Mouse (Mus musculus) gastrocnemius, adult 18-20 months (tissue): Measurements from ENCODE around the gene Hnrnpdl. TPM values are rescaled to one million over a fixed set of nuclear protein-coding genes. Genes with fewer than 3 reads are reported as not detected.

ENCODE experiments used
- DNase-seq: peaks from one replicate; pipeline ENCODE4 v3.0.0; 2021; ENCODE audit warnings: low spot score
- total RNA-seq, 2 experiments: library from RNA; stranded (reverse); gene quantifications; 2 replicates each; pipeline ENCODE4 v1.2.3; 2021

The Hnrnpdl gene
- total RNA-seq, 2 experiments from 2014 or later = 67.4 to 67.7 TPM

- DNase-seq = no peak
Observed at GRCm38 (mm10) chr5:100006324-100007039, 33.0 kb downstream of the Hnrnpdl start.

GRCm38 (mm10) chr5:100005896-100006295 is 33.6 kb downstream of the Hnrnpdl start:
- DNase-seq = no peak

DNA sequence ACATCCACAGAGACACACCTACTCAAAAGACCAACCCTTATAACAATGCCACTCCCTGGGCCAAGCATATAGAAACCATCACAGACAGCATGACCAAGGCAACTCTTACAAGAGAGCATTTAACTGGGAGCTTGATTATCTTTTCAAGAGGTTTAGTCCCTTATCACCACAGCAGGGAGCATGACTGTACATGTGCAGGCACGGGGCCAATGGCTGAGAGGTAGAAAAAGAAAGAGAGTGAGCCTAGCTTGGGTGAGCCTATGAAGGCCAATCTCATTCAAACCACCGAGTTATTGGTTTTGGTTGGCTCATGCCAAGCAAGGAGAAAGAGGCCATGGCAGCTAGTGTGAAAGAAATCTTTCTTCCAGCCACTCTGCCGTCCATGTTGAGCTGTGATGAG is 34.0 kb downstream of the Hnrnpdl start:
- DNase-seq = no peak

DNA sequence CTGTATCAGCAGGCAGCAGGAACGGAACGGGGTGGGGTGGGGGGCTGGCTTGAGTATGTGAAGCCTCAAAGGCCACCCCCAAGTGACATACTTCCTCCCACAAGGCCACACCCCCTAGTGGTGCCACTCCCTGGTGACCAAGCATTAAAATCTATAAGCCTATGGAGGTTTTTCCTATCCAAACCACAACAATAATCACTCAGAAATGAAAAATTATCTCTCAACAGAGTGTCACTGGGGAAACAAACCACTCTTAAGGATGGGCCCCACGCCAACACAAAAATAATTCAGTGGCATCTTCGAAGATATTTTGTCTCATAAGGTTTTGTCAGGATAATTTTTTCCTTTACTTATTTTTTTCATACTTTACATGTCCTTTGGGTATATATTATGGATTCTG is 35.6 kb downstream of the Hnrnpdl start:
- no peak for DNase-seq

GRCm38 (mm10) chr5:100000500-100000899 is 39.0 kb downstream of the Hnrnpdl start:
- no peak for DNase-seq

- no peak for DNase-seq
Observed at GRCm38 (mm10) chr5:100000048-100000447, 39.4 kb downstream of the Hnrnpdl start.

GRCm38 (mm10) chr5:99994680-99995079 is 44.8 kb downstream of the Hnrnpdl start:
- no peak for DNase-seq

DNA sequence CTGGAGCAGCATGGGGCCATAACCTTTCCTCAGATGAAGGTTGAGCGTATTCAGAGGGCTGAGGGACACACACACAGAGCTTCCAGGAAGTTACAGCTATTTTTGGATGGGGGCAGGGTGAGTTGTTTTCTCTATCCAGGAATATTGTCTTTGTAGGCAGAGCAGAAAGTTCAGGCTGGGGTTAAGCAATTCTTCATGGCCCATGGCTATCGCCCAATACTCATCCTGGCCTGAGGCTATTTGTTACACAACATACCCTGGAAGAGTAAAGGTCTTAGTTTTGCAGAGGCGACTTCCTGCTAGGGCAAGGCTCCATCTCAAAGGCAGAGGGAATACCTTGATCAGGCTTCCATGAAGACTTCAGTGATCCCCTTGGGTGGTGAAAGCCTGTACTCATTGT is 45.3 kb downstream of the Hnrnpdl start:
- no peak for DNase-seq

Other genes starting within 250 kb of the Hnrnpdl start
- gene Vamp9, start 133.4 kb downstream of the Hnrnpdl start, total RNA-seq = not detected
- gene Hnrnpd, start 60.7 kb downstream of the Hnrnpdl start, total RNA-seq = 10 to 100 TPM; 74.5 to 74.7 TPM
- gene 4930524J08Rik, start 60.6 kb downstream of the Hnrnpdl start, total RNA-seq = not detected
- gene Enoph1, start 321 bp upstream of the Hnrnpdl start, total RNA-seq = 1 to 10 TPM; 6.4 to 8.0 TPM
- 1 to 10 TPM in 1 of 2 experiments, under 1 TPM in 1; 0.91 to 1.3 TPM for gene Tmem150c, start 120.1 kb upstream of the Hnrnpdl start, total RNA-seq